Mouse (Mus musculus) forebrain, postnatal 0 days (tissue): ENCODE measurements around the gene Igfbpl1. TPM values are rescaled to one million over a fixed set of nuclear protein-coding genes. Genes with fewer than 3 reads are reported as not detected.

Source experiments
- ATAC-seq: fragments of 200-750 bp; cut with Nextera tagmentation; 2 replicates; pipeline ENCODE4 v1.8.0; 2017; ENCODE audit warnings: mild to moderate bottlenecking, moderate library complexity
- DNase-seq: peaks from one replicate; pipeline ENCODE4 v3.0.0-alpha.2; 2015
- H3K27ac ChIP-seq: fragments of 300-500 bp; sonication (generic); 2 replicates; pipeline ENCODE4 v1.5.1; 2014; ENCODE audit warnings: low read depth, mild to moderate bottlenecking, antibody characterized with exemption, low read length, moderate library complexity, mixed read lengths
- H3K27me3 ChIP-seq: fragments of 300-500 bp; sonication (generic); 2 replicates; pipeline ENCODE4 v1.6.1; 2014; ENCODE audit warnings: mild to moderate bottlenecking, low read length, mixed read lengths; ENCODE audit not compliant: insufficient read depth
- H3K36me3 ChIP-seq: fragments of 300-500 bp; sonication (generic); 2 replicates; pipeline ENCODE4 v1.6.1; 2014; ENCODE audit warnings: mild to moderate bottlenecking, moderate library complexity; ENCODE audit not compliant: insufficient read depth
- H3K4me1 ChIP-seq: fragments of 300-500 bp; sonication (generic); 2 replicates; pipeline ENCODE4 v1.6.1; 2014; ENCODE audit warnings: antibody characterized with exemption; ENCODE audit not compliant: insufficient read depth
- H3K4me2 ChIP-seq: fragments of 300-500 bp; sonication (generic); 2 replicates; pipeline ENCODE4 v1.6.1; 2014; ENCODE audit warnings: low read depth, mild to moderate bottlenecking, moderate library complexity
- H3K4me3 ChIP-seq: fragments of 300-500 bp; sonication (generic); 2 replicates; pipeline ENCODE4 v1.5.1; 2014; ENCODE audit warnings: low read depth, low read length, mixed read lengths
- H3K9ac ChIP-seq: fragments of 300-500 bp; sonication (generic); 2 replicates; pipeline ENCODE4 v1.6.1; 2014; ENCODE audit warnings: mild to moderate bottlenecking
- H3K9me3 ChIP-seq: fragments of 300-500 bp; sonication (generic); 2 replicates; pipeline ENCODE4 v1.6.1; 2016; ENCODE audit warnings: low read length
- CTCF ChIP-seq: sonication (generic); IDR thresholded peaks from 2 replicates; pipeline ENCODE4 v1.5.1; 2016; ENCODE audit warnings: antibody characterized with exemption, control low read depth, low read depth
- WGBS: fragments of 180-500 bp; shearing (Covaris S2); extraction: QIAGEN DNeasy Blood & Tissue Kit; methylation state at CpG from one replicate; pipeline ENCODE4 v1.1.7; 2014; 5-methylcytosine and 5-hydroxymethylcytosine counted together
- polyA plus RNA-seq: library from polyadenylated mRNA; unstranded; fragments of >200 nt; fragmentation: Nextera tagmentation; extraction: Ambion mirVana; gene quantifications from 2 replicates; pipeline ENCODE4 v1.2.1, GENCODE M21; 2015
- total RNA-seq: library from RNA; depleted of rRNA; stranded (reverse); fragments of >200 nt; gene quantifications from 2 replicates; pipeline ENCODE4 v1.2.3, GENCODE M21; 2014

The Igfbpl1 gene
- total and polyA plus RNA-seq, 2 experiments from 2014 or later = 41.0 to 123 TPM

DNA sequence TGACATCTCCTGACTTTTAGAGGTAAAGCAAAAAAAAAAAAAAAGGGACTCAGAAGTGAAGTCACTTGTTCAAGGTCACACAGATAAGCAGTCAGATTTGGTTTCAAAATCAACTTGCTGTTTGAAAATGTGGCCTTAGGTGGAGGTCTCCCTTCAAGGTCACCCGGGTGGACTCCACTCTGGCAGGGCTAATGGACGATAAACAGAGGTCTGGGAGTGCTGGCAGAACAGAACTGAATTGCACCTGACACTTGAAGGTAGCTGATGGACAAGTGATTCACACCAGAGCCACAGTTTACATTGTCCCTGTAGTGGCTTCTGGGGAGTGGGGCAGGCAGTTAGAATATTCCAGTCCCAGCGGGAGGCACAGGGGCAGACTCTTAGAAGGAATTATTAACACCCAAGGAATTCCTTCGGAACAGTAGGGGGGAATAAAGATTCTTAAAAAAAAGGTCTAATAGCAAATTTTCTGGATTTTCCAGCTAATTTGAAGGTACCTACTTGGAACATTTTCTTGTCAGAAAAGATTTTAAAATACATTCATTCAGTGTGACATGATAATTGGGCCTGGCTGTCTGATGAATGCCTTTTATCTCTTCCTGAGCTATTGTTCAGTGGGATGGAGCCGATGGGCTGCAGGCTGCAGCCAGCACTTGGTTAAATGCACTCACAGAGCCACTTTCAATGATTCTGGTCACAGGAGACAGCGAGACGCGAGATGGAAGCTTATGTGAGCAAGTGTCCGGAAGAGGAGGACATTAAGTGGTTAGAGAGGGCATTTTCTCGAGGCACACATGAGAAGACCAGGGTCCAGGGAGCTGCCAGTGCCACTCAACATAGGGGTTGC is 56.7 kb downstream of the Igfbpl1 start:
- Histone ChIP-seq H3K4me3 (no peak overlapping the region), H3K9ac (no peak overlapping the region), H3K4me2 (no peak overlapping the region), H3K27me3 (no peaks in the 10 kb centered on the region), H3K27ac (peak overlapping the region; percentile 81), H3K4me1 (peaks cover 26% of the 10 kb centered on the region), H3K36me3 (no peaks in the 10 kb centered on the region), H3K9me3 (no peaks in the 10 kb centered on the region)
- DNase-seq = no peak
- no peak; the same call in 1 of the 2 replicates for ATAC-seq
- WGBS = 19% methylated on average over 10 of the region's 10 CpGs
- TF ChIP-seq CTCF = no peak

DNA sequence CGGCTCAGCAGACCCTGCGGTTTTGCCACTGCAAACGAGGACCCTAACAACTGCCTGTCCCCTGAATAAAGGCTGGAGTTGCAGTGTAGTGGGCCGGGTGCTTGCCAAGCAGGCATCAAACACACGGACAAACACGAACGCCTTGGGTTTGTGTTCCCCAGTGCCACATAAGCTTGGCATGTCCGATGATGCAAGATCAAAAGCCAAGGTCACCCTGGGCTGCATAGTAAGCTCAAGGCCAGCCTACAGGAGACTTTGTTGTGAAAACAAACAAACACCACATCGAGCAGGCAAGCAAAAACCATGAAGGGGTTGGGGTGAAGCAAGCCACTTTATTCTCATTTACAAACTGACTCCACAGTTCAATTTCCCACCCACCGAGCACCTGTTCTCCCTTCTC is 57.6 kb downstream of the Igfbpl1 start:
- H3K36me3 ChIP-seq = no peaks in the 10 kb centered on the region
- H3K9ac ChIP-seq = no peak overlapping the region
- peaks cover 34% of the 10 kb centered on the region for H3K4me1 ChIP-seq
- H3K4me3 ChIP-seq = no peak overlapping the region
- WGBS = 23% methylated on average over 10 of the region's 10 CpGs
- no peak overlapping the region for H3K4me2 ChIP-seq
- no peaks in the 10 kb centered on the region for H3K9me3 ChIP-seq
- DNase-seq (no peak), ATAC-seq (no peak)
- no peak for TF ChIP-seq CTCF
- H3K27me3 ChIP-seq = no peaks in the 10 kb centered on the region
- H3K27ac ChIP-seq = peak overlapping the region; percentile 68

DNA sequence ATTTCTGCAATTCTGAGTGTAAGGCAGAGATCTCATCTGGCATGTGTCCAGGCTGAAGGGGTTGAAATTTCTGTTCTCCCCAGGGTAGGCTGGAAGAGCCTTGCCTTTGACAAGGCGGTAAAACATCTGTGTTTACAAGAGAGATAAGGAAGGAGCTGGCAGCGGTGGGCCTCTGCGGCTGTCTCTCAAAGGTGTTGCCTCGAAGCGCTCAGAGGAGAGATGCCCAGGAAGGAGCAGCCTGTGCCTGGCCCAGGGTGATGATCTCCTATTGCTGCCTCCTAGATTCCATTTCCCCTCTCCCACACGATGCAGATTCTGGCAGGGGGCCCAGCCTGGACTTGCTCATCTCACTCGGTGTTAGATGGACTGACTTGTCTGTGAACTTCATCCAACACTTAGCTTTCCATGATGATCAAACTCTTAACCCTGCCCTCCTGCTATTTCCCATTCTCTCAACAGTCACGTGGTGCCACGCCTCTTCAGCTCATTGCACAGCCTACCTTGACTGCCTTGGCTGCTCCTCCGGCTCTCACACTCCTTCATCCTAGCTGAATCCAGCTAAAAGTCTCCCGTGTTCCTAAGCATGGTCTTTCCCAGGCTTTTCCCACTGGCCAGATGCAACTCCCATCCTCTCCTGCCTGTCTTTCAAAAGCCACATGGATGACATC is 58.7 kb downstream of the Igfbpl1 start:
- ATAC-seq = no peak
- peaks cover 45% of the 10 kb centered on the region for H3K4me1 ChIP-seq
- H3K4me2 ChIP-seq = no peak overlapping the region
- H3K36me3 ChIP-seq = no peaks in the 10 kb centered on the region
- H3K27me3 ChIP-seq = no peaks in the 10 kb centered on the region
- H3K27ac ChIP-seq = peak overlapping the region; percentile 37; the same call in 1 of the 2 replicates
- no peak overlapping the region for H3K9ac ChIP-seq
- H3K4me3 ChIP-seq = no peak overlapping the region
- TF ChIP-seq CTCF = no peak
- 53% methylated on average over 11 of the region's 11 CpGs for WGBS
- no peak for DNase-seq
- no peaks in the 10 kb centered on the region for H3K9me3 ChIP-seq

DNA sequence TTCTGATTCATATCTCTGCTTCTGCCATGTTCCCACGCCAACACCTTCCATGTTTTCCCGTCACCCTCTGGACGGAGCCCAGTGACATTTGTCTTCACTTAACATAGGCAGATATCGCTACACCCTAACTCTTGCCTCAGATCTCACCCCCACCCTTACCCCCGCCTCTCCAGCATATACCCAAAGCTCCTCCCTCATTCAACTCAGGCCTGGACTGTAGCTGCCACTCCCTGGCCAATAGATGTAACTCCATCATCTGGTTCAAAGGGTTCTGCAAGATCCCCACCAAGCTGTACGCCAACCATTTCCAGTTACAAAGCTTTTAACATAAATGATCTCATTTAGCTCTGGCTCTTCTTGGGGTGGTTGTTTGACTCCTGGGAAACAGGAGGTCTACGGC is 59.9 kb downstream of the Igfbpl1 start:
- peak; percentile 34 for TF ChIP-seq CTCF
- no peak overlapping the region for H3K27ac ChIP-seq
- H3K36me3 ChIP-seq = no peaks in the 10 kb centered on the region
- no peak for DNase-seq
- 79% methylated on average over 7 of the region's 7 CpGs for WGBS
- no peak overlapping the region for H3K4me3 ChIP-seq
- no peaks in the 10 kb centered on the region for H3K27me3 ChIP-seq
- H3K9ac ChIP-seq = no peak overlapping the region
- no peak overlapping the region for H3K4me2 ChIP-seq
- ATAC-seq = no peak
- H3K9me3 ChIP-seq = no peaks in the 10 kb centered on the region
- peaks cover 46% of the 10 kb centered on the region for H3K4me1 ChIP-seq

DNA sequence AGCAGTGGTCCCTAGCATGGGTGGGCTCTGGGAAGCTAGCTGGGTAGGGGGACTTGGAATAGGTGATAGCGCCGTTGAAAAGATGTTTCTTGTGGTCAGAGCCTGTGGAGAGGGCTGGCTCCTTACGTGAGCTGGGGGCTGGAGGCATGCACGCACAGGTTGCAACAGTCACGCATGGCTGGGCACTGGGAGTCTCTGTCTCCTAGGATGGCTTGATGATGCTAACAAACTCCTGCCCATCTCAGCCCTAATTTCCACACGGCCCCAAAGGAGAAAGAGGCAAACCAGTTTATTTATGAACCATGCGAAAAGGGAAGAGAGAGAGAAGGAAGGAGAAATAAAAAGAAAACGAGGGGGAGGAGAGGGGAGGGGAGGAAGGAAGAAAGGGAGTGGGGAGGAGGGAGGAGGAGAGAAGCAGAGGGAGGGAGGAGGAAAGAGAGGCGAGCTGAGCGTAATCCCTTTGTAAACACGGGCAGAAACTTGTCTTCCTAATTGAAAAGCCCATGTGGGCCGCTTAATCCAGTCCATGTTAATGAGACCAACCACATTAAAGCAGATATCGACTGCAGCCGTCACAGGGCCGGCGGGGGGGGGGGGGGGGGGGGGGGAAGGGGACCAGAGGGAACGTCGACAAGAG is 61.0 kb downstream of the Igfbpl1 start:
- Histone ChIP-seq H3K9me3 (no peaks in the 10 kb centered on the region), H3K4me1 (peaks cover 39% of the 10 kb centered on the region), H3K27me3 (no peaks in the 10 kb centered on the region), H3K27ac (peak overlapping the region; percentile 16; the same call in 1 of the 2 replicates), H3K4me2 (peak overlapping the region; percentile 37), H3K36me3 (no peaks in the 10 kb centered on the region), H3K4me3 (no peak overlapping the region), H3K9ac (peak overlapping the region; percentile 45)
- ATAC-seq (0 out of 2 replicates have a peak, but pooled peaks have one; percentile 4), DNase-seq (no peak)
- no peak for TF ChIP-seq CTCF
- 4% methylated on average over 14 of the region's 18 CpGs for whole genome bisulfite sequencing

DNA sequence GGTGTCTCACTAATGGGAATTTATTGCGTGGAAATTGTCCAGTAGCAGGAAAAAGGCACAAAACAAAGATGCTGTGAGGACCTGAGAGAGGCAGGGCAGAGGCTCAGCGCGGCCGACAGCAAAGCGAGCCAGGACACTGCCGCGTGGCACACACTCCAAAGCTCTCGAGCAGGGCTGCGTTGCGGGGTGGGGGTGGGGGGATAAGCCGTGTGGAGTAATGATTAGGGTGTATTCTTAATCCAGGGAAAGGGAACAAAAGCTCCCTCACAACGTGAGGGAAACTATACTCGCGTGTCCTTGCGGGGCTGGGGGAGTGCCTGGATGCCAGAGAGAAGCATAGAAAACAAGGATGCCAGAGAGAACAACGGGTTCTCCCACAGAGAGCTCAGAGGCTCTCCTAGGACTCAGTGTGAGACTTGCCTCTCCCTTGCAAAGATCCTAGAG is 61.6 kb downstream of the Igfbpl1 start:
- ATAC-seq = peak; percentile 25; the same call in 1 of the 2 replicates
- H3K4me2 ChIP-seq = peak overlapping the region; percentile 37
- peaks cover 34% of the 10 kb centered on the region for H3K4me1 ChIP-seq
- no peak overlapping the region for H3K4me3 ChIP-seq
- 1% methylated on average over 16 of the region's 16 CpGs for WGBS
- no peaks in the 10 kb centered on the region for H3K27me3 ChIP-seq
- TF ChIP-seq CTCF = no peak
- H3K36me3 ChIP-seq = no peaks in the 10 kb centered on the region
- peak overlapping the region; percentile 45 for H3K9ac ChIP-seq
- H3K27ac ChIP-seq = peak overlapping the region; percentile 16; the same call in 1 of the 2 replicates
- no peaks in the 10 kb centered on the region for H3K9me3 ChIP-seq
- no peak for DNase-seq

DNA sequence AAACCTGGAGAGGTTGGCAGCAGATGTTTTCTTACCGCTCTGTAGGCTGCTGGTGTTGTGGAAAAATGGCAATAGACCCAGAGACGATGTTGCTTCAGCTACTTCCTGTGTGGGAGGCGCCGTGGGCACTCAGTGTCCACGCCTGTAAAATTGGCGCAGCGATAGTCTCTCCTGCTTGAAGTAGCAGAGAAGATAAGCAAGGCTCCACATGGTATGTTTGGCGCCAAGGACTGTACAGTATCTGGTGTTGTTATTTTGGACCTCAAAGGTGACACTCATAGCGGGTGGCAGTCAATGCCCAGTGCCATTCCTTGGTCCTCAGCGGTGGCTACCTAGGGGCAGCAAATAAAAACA is 62.6 kb downstream of the Igfbpl1 start:
- Histone ChIP-seq H3K4me1 (peaks cover 34% of the 10 kb centered on the region), H3K4me3 (no peak overlapping the region), H3K36me3 (no peaks in the 10 kb centered on the region), H3K27me3 (no peaks in the 10 kb centered on the region), H3K4me2 (peak overlapping the region; percentile 23), H3K27ac (peak overlapping the region; percentile 79), H3K9ac (no peak overlapping the region), H3K9me3 (no peaks in the 10 kb centered on the region)
- ATAC-seq = no peak
- DNase-seq = no peak
- 23% methylated on average over 10 of the region's 10 CpGs for WGBS
- TF ChIP-seq CTCF = no peak
